Mouse (Mus musculus) neural tube, embryonic 13.5 days (tissue): ENCODE data around the gene Tmem230. TPM values are rescaled to one million over a fixed set of nuclear protein-coding genes. Genes with fewer than 3 reads are reported as not detected.
"Not testable (repeated sequence)": the region's sequence is repeated elsewhere in the genome, so short reads cannot be mapped to it uniquely, and the experiment has no call there.

Source experiments
- ATAC-seq: fragments of 200-750 bp; cut with Nextera tagmentation; 2 replicates; pipeline ENCODE4 v1.8.0; 2017; ENCODE audit warnings: low read depth, mild to moderate bottlenecking, moderate TSS enrichment, moderate library complexity
- H3K27ac ChIP-seq: fragments of 300-500 bp; sonication (generic); replicated peaks from 2 replicates; pipeline ENCODE4 v1.5.1; 2015; ENCODE audit warnings: moderate library complexity, mild to moderate bottlenecking, inconsistent platforms
- H3K27me3 ChIP-seq: fragments of 300-500 bp; sonication (generic); 2 replicates; pipeline ENCODE4 v1.6.1; 2015; ENCODE audit warnings: mild to moderate bottlenecking, inconsistent platforms
- H3K36me3 ChIP-seq: fragments of 300-500 bp; sonication (generic); 2 replicates; pipeline ENCODE4 v1.6.1; 2015; ENCODE audit warnings: mild to moderate bottlenecking, inconsistent platforms
- H3K4me1 ChIP-seq: fragments of 300-500 bp; sonication (generic); replicated peaks from 2 replicates; pipeline ENCODE4 v1.6.1; 2015; ENCODE audit warnings: inconsistent platforms
- H3K4me2 ChIP-seq: fragments of 300-500 bp; sonication (generic); 2 replicates; pipeline ENCODE4 v1.6.1; 2015; ENCODE audit warnings: inconsistent platforms, mild to moderate bottlenecking, moderate library complexity
- H3K4me3 ChIP-seq: fragments of 300-500 bp; sonication (generic); 2 replicates; pipeline ENCODE4 v1.5.1; 2015; ENCODE audit warnings: mild to moderate bottlenecking, inconsistent platforms
- H3K9ac ChIP-seq: fragments of 300-500 bp; sonication (generic); 2 replicates; pipeline ENCODE4 v1.6.1; 2015; ENCODE audit warnings: moderate library complexity, mild to moderate bottlenecking, inconsistent platforms
- H3K9me3 ChIP-seq: fragments of 300-500 bp; sonication (generic); 2 replicates; pipeline ENCODE4 v1.6.1; 2016; ENCODE audit warnings: inconsistent platforms
- WGBS: fragments of 180-500 bp; shearing (Covaris S2); methylation state at CpG from one replicate; pipeline ENCODE4 v1.1.7; 2015; 5-methylcytosine and 5-hydroxymethylcytosine counted together
- polyA plus RNA-seq: library from polyadenylated mRNA; unstranded; fragments of >200 nt; fragmentation: Nextera tagmentation; extraction: Ambion mirVana; gene quantifications from 2 replicates; pipeline ENCODE4 v1.2.1, GENCODE M21; 2015

Gene Tmem230
- polyA plus RNA-seq, 1 experiment from 2014 or later, result 58.1 TPM

- H3K36me3 ChIP-seq, result peaks cover 20% of the 10 kb centered on the region
- H3K27me3 ChIP-seq, result no peaks in the 10 kb centered on the region
- H3K9ac ChIP-seq, result peak overlapping the region; percentile 65
- H3K9me3 ChIP-seq, result no peaks in the 10 kb centered on the region
- ATAC-seq, result no peak
- peak overlapping the region; percentile 55 for H3K4me3 ChIP-seq
- WGBS, result 12% methylated on average over 8 of the region's 8 CpGs
- peak overlapping the region; percentile 69 for H3K4me2 ChIP-seq
- peaks cover 37% of the 10 kb centered on the region for H3K4me1 ChIP-seq
- no peak overlapping the region for H3K27ac ChIP-seq
These were observed 4.3 kb upstream of the Tmem230 start for GRCm38 (mm10) chr2:132251911-132252310.

DNA sequence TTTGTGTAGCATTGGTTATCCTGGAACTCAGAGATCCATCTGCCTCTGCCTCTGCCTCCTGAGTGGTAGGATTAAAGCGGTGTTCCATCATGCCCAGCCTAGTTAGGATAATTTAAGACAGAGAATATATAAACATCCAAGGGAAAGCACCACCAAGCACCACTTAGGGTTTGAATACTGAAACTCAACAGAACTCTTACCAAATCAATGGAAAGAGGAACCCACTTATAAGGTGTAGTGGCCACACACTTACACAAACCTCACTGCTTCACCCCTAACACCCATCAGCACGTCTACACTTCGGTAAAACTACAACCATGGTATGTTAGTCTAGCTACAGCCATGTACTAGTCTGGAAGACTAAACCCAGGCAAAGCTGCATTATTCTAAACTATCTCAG lies 4.2 kb downstream of the Tmem230 start:
- Histone ChIP-seq H3K4me3 (no peak overlapping the region), H3K4me1 (peaks cover 17% of the 10 kb centered on the region), H3K27ac (no peak overlapping the region), H3K27me3 (no peaks in the 10 kb centered on the region), H3K9ac (no peak overlapping the region), H3K4me2 (no peak overlapping the region), H3K9me3 (no peaks in the 10 kb centered on the region), H3K36me3 (peaks cover 23% of the 10 kb centered on the region)
- WGBS, result 92% methylated on average over 3 of the region's 3 CpGs
- no peak for ATAC-seq

GRCm38 (mm10) chr2:132240457-132240856 lies 7.2 kb downstream of the Tmem230 start:
- H3K4me2 ChIP-seq, H3K4me1 ChIP-seq, H3K9ac ChIP-seq, H3K4me3 ChIP-seq, H3K27me3 ChIP-seq, H3K27ac ChIP-seq, H3K9me3 ChIP-seq: not testable (repeated sequence)
- ATAC-seq, result 0 out of 2 replicates have a peak, but pooled peaks have one; percentile 23
- WGBS, result 27% methylated on average over 10 of the region's 10 CpGs
- peaks cover 21% of the 10 kb centered on the region for H3K36me3 ChIP-seq

- ATAC-seq, H3K27me3 ChIP-seq, H3K9me3 ChIP-seq, H3K9ac ChIP-seq, H3K4me2 ChIP-seq, H3K27ac ChIP-seq, H3K4me3 ChIP-seq, H3K4me1 ChIP-seq: not testable (repeated sequence)
- peaks cover 20% of the 10 kb centered on the region for H3K36me3 ChIP-seq
- 94% methylated on average over 3 of the region's 3 CpGs for WGBS
These were observed 8.2 kb downstream of the Tmem230 start for GRCm38 (mm10) chr2:132239434-132239833.

GRCm38 (mm10) chr2:132235975-132236374 lies 11.6 kb downstream of the Tmem230 start:
- ATAC-seq, result no peak
- Histone ChIP-seq H3K27ac (no peak overlapping the region), H3K36me3 (peaks cover 3% of the 10 kb centered on the region; the same call in 1 of the 2 replicates), H3K4me3 (no peak overlapping the region), H3K9me3 (no peaks in the 10 kb centered on the region), H3K4me2 (no peak overlapping the region), H3K9ac (no peak overlapping the region), H3K4me1 (no peaks in the 10 kb centered on the region), H3K27me3 (no peaks in the 10 kb centered on the region)
- WGBS, result 82% methylated on average over 7 of the region's 7 CpGs

DNA sequence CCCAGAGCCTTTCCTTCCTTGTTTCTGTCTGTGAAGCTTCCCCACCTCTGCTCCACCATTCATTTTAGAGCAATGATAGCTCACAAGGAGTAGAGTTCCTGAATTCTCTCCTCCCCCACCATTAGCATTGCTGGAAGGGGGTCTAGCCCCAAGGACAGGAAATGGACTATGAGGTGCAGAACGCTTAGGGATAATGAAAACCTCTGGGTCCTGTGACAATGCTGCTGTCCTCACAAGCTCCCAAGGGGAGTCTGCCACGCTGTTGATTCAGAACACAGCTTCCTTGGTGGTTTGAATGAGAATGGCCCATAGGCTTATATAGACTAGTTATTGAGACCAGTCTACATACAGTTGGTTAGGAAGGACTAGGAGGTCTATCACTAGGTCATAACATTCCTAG lies 12.3 kb downstream of the Tmem230 start:
- Histone ChIP-seq H3K4me2 (no peak overlapping the region), H3K9me3 (no peaks in the 10 kb centered on the region), H3K9ac (no peak overlapping the region), H3K4me1 (no peaks in the 10 kb centered on the region), H3K27ac (no peak overlapping the region), H3K27me3 (no peaks in the 10 kb centered on the region), H3K36me3 (no peaks in the 10 kb centered on the region), H3K4me3 (no peak overlapping the region)
- 49% methylated on average over 2 of the region's 2 CpGs for WGBS
- no peak for ATAC-seq

DNA sequence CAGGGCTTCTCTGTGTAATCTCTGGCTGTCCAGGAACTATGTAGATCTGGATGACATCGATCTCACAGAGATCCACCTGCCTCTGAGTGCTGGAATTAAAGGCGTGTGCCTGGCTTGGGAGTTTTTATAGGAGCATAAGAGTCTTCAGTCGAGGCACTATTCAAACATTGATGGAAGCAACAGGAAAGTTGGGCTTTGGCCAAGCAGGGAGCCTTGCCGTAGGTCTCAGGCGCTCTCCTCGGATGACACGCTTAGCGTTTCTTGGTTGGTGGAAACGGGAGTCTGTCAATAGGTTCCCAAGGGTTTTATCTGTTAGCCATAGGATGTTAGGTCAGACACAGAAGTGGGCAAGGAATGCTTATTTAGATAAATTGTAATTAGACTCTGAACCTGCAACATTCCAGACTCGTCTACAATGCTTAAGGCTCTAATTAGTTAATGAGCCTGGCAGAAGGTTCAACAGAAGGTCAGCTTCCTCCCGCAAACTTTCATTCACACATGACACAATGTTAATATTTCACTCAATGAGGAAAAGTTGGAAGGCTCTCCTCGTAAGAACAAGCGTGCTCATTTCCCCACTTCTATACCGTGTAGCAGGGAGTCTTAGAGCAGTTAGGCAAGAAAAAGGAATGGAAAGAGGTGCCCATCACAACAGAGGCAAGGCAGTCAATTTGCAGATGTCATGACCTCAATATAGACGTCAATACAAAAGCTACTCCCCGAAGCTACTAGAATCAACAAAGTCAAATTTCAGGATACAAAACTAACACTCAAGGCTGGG lies 13.4 kb downstream of the Tmem230 start:
- no peaks in the 10 kb centered on the region for H3K36me3 ChIP-seq
- 70% methylated on average over 16 of the region's 16 CpGs for WGBS
- no peak overlapping the region for H3K27ac ChIP-seq
- H3K4me3 ChIP-seq, result no peak overlapping the region
- H3K9ac ChIP-seq, result no peak overlapping the region
- no peaks in the 10 kb centered on the region for H3K4me1 ChIP-seq
- H3K9me3 ChIP-seq, result no peaks in the 10 kb centered on the region
- no peaks in the 10 kb centered on the region for H3K27me3 ChIP-seq
- ATAC-seq, result no peak
- H3K4me2 ChIP-seq, result no peak overlapping the region

GRCm38 (mm10) chr2:132232413-132232945 lies 15.1 kb downstream of the Tmem230 start:
- no peaks in the 10 kb centered on the region for H3K36me3 ChIP-seq
- H3K4me3 ChIP-seq, result no peak overlapping the region
- no peaks in the 10 kb centered on the region for H3K4me1 ChIP-seq
- 75% methylated on average over 3 of the region's 3 CpGs for WGBS
- H3K4me2 ChIP-seq, result no peak overlapping the region
- H3K9me3 ChIP-seq, result no peaks in the 10 kb centered on the region
- H3K27me3 ChIP-seq, result no peaks in the 10 kb centered on the region
- no peak for ATAC-seq
- H3K27ac ChIP-seq, result no peak overlapping the region
- H3K9ac ChIP-seq, result no peak overlapping the region

DNA sequence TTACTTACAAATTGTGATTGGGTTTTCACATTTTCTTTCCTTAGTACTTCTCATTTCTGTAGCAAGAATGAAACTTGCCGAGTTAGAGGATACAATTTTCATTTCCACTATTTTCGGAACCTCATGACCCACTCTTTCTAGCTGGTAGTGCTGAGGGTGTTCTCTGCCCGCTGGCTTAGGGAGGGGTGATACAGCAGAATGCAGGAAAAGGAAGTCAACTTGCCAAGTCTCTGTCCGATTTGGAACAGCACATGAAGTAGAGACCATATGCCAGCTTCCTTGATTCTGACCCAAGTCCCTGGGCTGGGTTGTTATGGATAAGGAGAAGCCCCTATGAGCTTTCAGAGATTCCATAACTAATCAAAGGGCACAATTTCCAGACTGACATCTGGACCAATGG lies 23.2 kb downstream of the Tmem230 start:
- Histone ChIP-seq H3K9ac (no peak overlapping the region), H3K4me1 (no peaks in the 10 kb centered on the region), H3K27ac (no peak overlapping the region), H3K4me3 (no peak overlapping the region), H3K4me2 (no peak overlapping the region), H3K9me3 (no peaks in the 10 kb centered on the region), H3K36me3 (no peaks in the 10 kb centered on the region), H3K27me3 (no peaks in the 10 kb centered on the region)
- ATAC-seq, result no peak
- 87% methylated on average over 4 of the region's 4 CpGs for WGBS

- Histone ChIP-seq H3K9ac (no peak overlapping the region), H3K4me2 (no peak overlapping the region), H3K27me3 (no peaks in the 10 kb centered on the region), H3K9me3 (no peaks in the 10 kb centered on the region), H3K36me3 (no peaks in the 10 kb centered on the region), H3K27ac (no peak overlapping the region), H3K4me3 (no peak overlapping the region), H3K4me1 (no peaks in the 10 kb centered on the region)
- ATAC-seq, result no peak
- 71% methylated on average over 11 of the region's 11 CpGs for WGBS
These were observed 26.0 kb downstream of the Tmem230 start for GRCm38 (mm10) chr2:132221611-132222073.

DNA sequence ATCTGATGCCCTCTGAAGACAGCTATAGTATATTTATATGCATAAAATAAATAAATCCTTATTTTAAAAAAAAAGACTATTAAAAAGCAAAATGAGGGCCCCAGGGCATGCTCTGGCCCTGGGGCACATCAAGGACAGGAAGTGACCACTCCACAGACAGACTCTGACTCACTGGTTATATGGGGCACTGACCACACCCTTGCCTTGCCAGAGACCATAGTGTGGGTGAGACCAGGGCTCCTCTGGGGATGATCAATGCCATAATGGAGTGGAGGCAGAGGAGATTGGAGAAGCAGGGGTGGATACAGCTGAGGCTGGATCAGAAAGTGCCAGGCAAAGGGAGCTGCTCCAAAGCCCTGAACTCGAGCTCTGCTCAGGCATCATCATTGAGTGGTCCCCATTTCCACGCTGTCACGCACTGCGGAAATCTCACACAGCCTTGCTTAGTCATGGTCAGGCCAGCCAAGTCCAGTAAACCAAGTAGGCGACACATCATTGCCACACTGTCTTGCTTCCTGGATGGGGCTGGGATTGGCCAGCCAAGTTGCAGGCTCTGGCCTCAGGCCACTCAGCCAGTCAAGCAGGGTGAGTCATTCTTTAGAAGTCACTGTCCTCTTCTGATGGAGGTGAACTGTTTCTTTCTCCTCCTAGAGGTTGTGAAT lies 35.5 kb downstream of the Tmem230 start:
- WGBS, result 86% methylated on average over 5 of the region's 5 CpGs
- H3K36me3 ChIP-seq, result no peaks in the 10 kb centered on the region
- H3K9me3 ChIP-seq, result no peaks in the 10 kb centered on the region
- no peak overlapping the region for H3K9ac ChIP-seq
- H3K4me3 ChIP-seq, result no peak overlapping the region
- H3K4me2 ChIP-seq, result no peak overlapping the region
- no peak overlapping the region for H3K27ac ChIP-seq
- H3K27me3 ChIP-seq, result no peaks in the 10 kb centered on the region
- no peak for ATAC-seq
- no peaks in the 10 kb centered on the region for H3K4me1 ChIP-seq

DNA sequence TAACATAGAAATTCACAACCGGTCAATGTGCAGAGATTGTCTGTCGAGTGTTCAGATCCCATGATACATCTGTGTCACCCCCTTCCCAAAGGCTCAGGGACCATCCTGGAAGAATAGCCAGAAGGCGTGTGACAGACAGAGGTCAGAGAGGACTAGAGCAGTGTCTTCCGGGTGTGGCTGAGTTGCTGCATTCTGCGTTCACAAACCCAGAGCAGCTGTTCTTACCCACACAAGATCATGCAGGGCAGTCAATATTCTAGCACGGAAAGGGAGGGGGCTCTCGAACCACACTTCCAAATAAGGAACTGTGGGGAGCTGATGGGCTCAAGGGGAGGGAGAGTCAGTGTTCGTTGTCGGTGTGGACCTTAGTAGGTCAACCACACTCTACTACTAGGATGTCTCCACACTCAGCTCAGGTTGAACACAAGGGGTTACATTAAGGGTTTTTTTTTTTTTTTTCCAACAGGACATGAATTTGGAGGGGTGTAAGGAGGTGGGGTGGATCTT lies 36.7 kb downstream of the Tmem230 start:
- H3K27ac ChIP-seq, result no peak overlapping the region
- 90% methylated on average over 9 of the region's 9 CpGs for WGBS
- H3K27me3 ChIP-seq, result no peaks in the 10 kb centered on the region
- H3K4me2 ChIP-seq, result no peak overlapping the region
- no peak overlapping the region for H3K4me3 ChIP-seq
- no peaks in the 10 kb centered on the region for H3K9me3 ChIP-seq
- H3K9ac ChIP-seq, result no peak overlapping the region
- ATAC-seq, result no peak
- no peaks in the 10 kb centered on the region for H3K36me3 ChIP-seq
- no peaks in the 10 kb centered on the region for H3K4me1 ChIP-seq
